Mouse (Mus musculus) urinary bladder, postnatal 25 days (tissue): ENCODE data around the gene Eps15.

Experiments
- DNase-seq: peaks from one replicate; pipeline ENCODE4 v3.0.0; 2022; ENCODE audit warnings: low spot score

Eps15 gene

DNA sequence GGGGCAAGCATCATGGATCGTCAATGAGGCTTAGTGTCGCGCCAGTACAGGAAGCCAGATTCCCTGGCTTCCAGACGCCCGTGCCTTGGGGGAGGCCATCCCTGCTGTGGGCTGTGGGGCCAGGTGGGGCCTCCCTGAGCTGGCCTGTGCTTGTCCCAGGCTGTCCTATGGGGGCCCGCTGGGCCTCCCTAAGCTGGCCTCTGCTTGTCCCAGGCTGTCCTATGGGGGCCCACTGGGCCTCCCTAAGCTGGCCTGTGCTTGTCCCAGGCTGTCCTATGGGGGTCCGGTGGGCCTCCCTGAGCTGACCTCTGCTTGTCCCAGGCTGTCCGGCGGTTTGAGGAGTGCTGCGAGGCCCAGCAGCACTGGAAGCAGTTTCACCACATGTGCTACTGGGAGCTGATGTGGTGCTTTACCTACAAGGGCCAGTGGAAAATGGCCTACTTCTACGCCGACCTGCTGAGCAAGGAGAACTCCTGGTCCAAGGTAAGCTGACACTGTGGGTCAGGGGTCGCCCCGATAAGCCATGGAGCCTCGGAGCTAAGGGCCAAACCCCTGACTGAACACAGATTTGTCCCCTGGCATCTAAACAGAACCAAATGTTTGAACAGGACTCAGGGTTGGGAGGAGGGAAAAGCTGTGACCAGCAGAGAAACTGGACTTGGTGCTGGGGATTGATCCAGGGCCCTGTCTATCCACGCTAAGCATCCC is 152.8 kb downstream of the Eps15 start:
- no peak for DNase-seq

DNA sequence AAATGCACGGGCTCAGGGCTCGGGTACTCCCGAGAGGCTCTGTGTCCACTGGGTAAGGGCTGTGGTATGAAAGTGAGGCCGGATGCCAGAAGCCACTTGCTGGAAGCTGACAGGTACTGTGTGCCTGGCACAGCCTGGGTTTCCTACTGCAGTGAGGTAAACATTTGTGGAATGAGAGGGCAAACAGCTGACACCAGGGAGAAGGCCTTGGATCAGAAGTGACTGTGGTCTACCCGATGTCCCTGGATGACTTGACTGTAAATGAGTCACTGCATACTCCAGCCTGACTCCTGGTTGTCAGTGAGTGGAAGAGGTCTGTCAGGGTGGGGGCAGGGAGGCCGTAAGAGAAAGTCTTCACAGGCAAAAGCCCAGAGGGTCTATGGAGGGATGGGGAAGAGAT is 153.6 kb downstream of the Eps15 start:
- DNase-seq = no peak

DNA sequence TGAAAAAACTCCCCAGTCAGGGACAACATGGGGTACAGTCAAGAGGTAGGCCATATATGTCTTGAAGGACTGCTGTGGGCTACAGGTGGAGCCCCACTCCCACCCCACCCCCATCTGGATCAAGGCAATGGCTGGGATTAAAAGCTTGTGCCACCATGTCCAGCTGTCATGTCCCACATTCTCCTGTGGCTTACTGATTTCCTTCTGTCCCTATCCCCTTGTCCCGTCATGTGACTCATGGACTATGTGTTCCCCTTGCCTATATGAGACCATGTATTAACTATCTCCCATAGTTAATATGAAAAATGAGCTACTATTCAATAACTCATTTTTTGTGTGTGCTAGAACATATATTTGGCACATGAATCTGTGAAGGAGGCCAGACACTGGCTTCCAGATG is 154.2 kb downstream of the Eps15 start:
- no peak for DNase-seq
